Mouse (Mus musculus): ENCODE results near the gene Gak. TPM values are rescaled to one million over a fixed set of nuclear protein-coding genes. Genes with fewer than 3 reads are reported as not detected.

The Gak gene
- 40.8 and 45.7 TPM in 2 replicates for polyA plus RNA-seq (2014; fragmentation: Nextera tagmentation; extraction: Ambion mirVana)

- peak within 1 kb of the TSS; percentile 87 for H3K9ac ChIP-seq (ENCODE audit: low read depth, low read length)
- no peaks in the 10 kb centered on the region for H3K9me3 ChIP-seq (ENCODE audit: control insufficient read depth, low read length)
- no peaks in the 10 kb centered on the region for H3K36me3 ChIP-seq (ENCODE audit: control insufficient read depth, insufficient read depth, low read length)
- ATAC-seq (ENCODE audit: low FRiP score) (peak; percentile 97), DNase-seq (ENCODE audit: low spot score) (peak; percentile 96)
- no peaks in the 10 kb centered on the region for H3K27me3 ChIP-seq (ENCODE audit: control insufficient read depth, insufficient read depth, low read length)
- H3K4me2 ChIP-seq (replicated peaks; ENCODE audit: low read depth, low read length), result peak within 1 kb of the TSS; percentile 81
- peaks cover 2% of the 10 kb centered on the region; the same call in 1 of the 2 replicates for H3K4me1 ChIP-seq (replicated peaks; ENCODE audit: control insufficient read depth, insufficient read depth, low read length)
- H3K4me3 ChIP-seq (ENCODE audit: low read depth, low read length), result peak within 1 kb of the TSS; percentile 62
- peak within 1 kb of the TSS; percentile 80 for H3K27ac ChIP-seq (ENCODE audit: low read depth, low read length)
- under 1% methylated on average over 58 of the region's 58 CpGs for WGBS
Measured at GRCm38 (mm10) chr5:108629634-108630483, at the start of gene Gak, which contains the start of gene Tmem175. Gene Gak (minus strand): TSS chr5:108629755. Gene Tmem175 (plus strand): TSS chr5:108629770.

GRCm38 (mm10) chr5:108678296-108678854 lies 48.8 kb upstream of the Gak start:
- H3K4me3 ChIP-seq (ENCODE audit: low read depth, low read length), result no peak overlapping the region
- DNase-seq (ENCODE audit: low spot score) (no peak), ATAC-seq (ENCODE audit: low FRiP score) (no peak)
- WGBS, result 89% methylated on average over 6 of the region's 6 CpGs
- no peaks in the 10 kb centered on the region for H3K27me3 ChIP-seq (ENCODE audit: control insufficient read depth, insufficient read depth, low read length)
- no peaks in the 10 kb centered on the region for H3K36me3 ChIP-seq (ENCODE audit: control insufficient read depth, insufficient read depth, low read length)
- H3K4me2 ChIP-seq (replicated peaks; ENCODE audit: low read depth, low read length), result no peak overlapping the region
- no peak overlapping the region for H3K9ac ChIP-seq (ENCODE audit: low read depth, low read length)
- H3K4me1 ChIP-seq (replicated peaks; ENCODE audit: control insufficient read depth, insufficient read depth, low read length), result 0 out of 2 replicates have a peak, but pooled peaks cover 4% of the 10 kb centered on the region
- H3K9me3 ChIP-seq (ENCODE audit: control insufficient read depth, low read length), result no peaks in the 10 kb centered on the region
- no peak overlapping the region for H3K27ac ChIP-seq (ENCODE audit: low read depth, low read length)

GRCm38 (mm10) chr5:108677605-108678295 lies 48.2 kb upstream of the Gak start:
- peak overlapping the region; percentile 75 for H3K27ac ChIP-seq (ENCODE audit: low read depth, low read length)
- DNase-seq (ENCODE audit: low spot score) (peak; percentile 83), ATAC-seq (ENCODE audit: low FRiP score) (peak; percentile 91)
- no peaks in the 10 kb centered on the region for H3K27me3 ChIP-seq (ENCODE audit: control insufficient read depth, insufficient read depth, low read length)
- no peaks in the 10 kb centered on the region for H3K9me3 ChIP-seq (ENCODE audit: control insufficient read depth, low read length)
- no peaks in the 10 kb centered on the region for H3K36me3 ChIP-seq (ENCODE audit: control insufficient read depth, insufficient read depth, low read length)
- 3% methylated on average over 25 of the region's 25 CpGs for WGBS
- peak overlapping the region; percentile 50 for H3K4me2 ChIP-seq (replicated peaks; ENCODE audit: low read depth, low read length)
- peak overlapping the region; percentile 28 for H3K4me3 ChIP-seq (ENCODE audit: low read depth, low read length)
- peak overlapping the region; percentile 60 for H3K9ac ChIP-seq (ENCODE audit: low read depth, low read length)
- 0 out of 2 replicates have a peak, but pooled peaks cover 4% of the 10 kb centered on the region for H3K4me1 ChIP-seq (replicated peaks; ENCODE audit: control insufficient read depth, insufficient read depth, low read length)

GRCm38 (mm10) chr5:108676772-108677498 lies 47.4 kb upstream of the Gak start:
- Histone ChIP-seq H3K9ac (ENCODE audit: low read depth, low read length) (peak overlapping the region; percentile 60), H3K27me3 (ENCODE audit: control insufficient read depth, insufficient read depth, low read length) (no peaks in the 10 kb centered on the region), H3K27ac (ENCODE audit: low read depth, low read length) (peak overlapping the region; percentile 75), H3K9me3 (ENCODE audit: control insufficient read depth, low read length) (no peaks in the 10 kb centered on the region), H3K4me2 (replicated peaks; ENCODE audit: low read depth, low read length) (peak overlapping the region; percentile 50), H3K4me1 (replicated peaks; ENCODE audit: control insufficient read depth, insufficient read depth, low read length) (0 out of 2 replicates have a peak, but pooled peaks cover 4% of the 10 kb centered on the region), H3K36me3 (ENCODE audit: control insufficient read depth, insufficient read depth, low read length) (no peaks in the 10 kb centered on the region), H3K4me3 (ENCODE audit: low read depth, low read length) (peak overlapping the region; percentile 28)
- ATAC-seq (ENCODE audit: low FRiP score) (peak; percentile 66), DNase-seq (ENCODE audit: low spot score) (no peak)
- 10% methylated on average over 5 of the region's 5 CpGs for WGBS

GRCm38 (mm10) chr5:108675251-108675816 lies 45.8 kb upstream of the Gak start, which contains the start of gene Slc26a1:
Gene Slc26a1 (minus strand): TSS chr5:108675569.
- ATAC-seq (ENCODE audit: low FRiP score) (no peak), DNase-seq (ENCODE audit: low spot score) (no peak)
- H3K27ac ChIP-seq (ENCODE audit: low read depth, low read length), result no peak within 1 kb of the TSS
- H3K4me1 ChIP-seq (replicated peaks; ENCODE audit: control insufficient read depth, insufficient read depth, low read length), result 0 out of 2 replicates have a peak, but pooled peaks cover 4% of the 10 kb centered on the region
- no peaks in the 10 kb centered on the region for H3K27me3 ChIP-seq (ENCODE audit: control insufficient read depth, insufficient read depth, low read length)
- no peak within 1 kb of the TSS for H3K9ac ChIP-seq (ENCODE audit: low read depth, low read length)
- no peaks in the 10 kb centered on the region for H3K9me3 ChIP-seq (ENCODE audit: control insufficient read depth, low read length)
- no peak within 1 kb of the TSS for H3K4me3 ChIP-seq (ENCODE audit: low read depth, low read length)
- no peaks in the 10 kb centered on the region for H3K36me3 ChIP-seq (ENCODE audit: control insufficient read depth, insufficient read depth, low read length)
- no peak within 1 kb of the TSS for H3K4me2 ChIP-seq (replicated peaks; ENCODE audit: low read depth, low read length)
- WGBS, result 82% methylated on average over 9 of the region's 9 CpGs

GRCm38 (mm10) chr5:108674624-108675023 lies 45.1 kb upstream of the Gak start:
- no peak overlapping the region for H3K9ac ChIP-seq (ENCODE audit: low read depth, low read length)
- H3K4me3 ChIP-seq (ENCODE audit: low read depth, low read length), result no peak overlapping the region
- no peaks in the 10 kb centered on the region for H3K36me3 ChIP-seq (ENCODE audit: control insufficient read depth, insufficient read depth, low read length)
- H3K27ac ChIP-seq (ENCODE audit: low read depth, low read length), result no peak overlapping the region
- 0 out of 2 replicates have a peak, but pooled peaks cover 5% of the 10 kb centered on the region for H3K4me1 ChIP-seq (replicated peaks; ENCODE audit: control insufficient read depth, insufficient read depth, low read length)
- no peaks in the 10 kb centered on the region for H3K9me3 ChIP-seq (ENCODE audit: control insufficient read depth, low read length)
- H3K4me2 ChIP-seq (replicated peaks; ENCODE audit: low read depth, low read length), result no peak overlapping the region
- no peaks in the 10 kb centered on the region for H3K27me3 ChIP-seq (ENCODE audit: control insufficient read depth, insufficient read depth, low read length)
- DNase-seq (ENCODE audit: low spot score) (no peak), ATAC-seq (ENCODE audit: low FRiP score) (no peak)
- 82% methylated on average over 2 of the region's 2 CpGs for WGBS

- Histone ChIP-seq H3K36me3 (ENCODE audit: control insufficient read depth, insufficient read depth, low read length) (no peaks in the 10 kb centered on the region), H3K4me3 (ENCODE audit: low read depth, low read length) (no peak overlapping the region), H3K4me1 (replicated peaks; ENCODE audit: control insufficient read depth, insufficient read depth, low read length) (0 out of 2 replicates have a peak, but pooled peaks cover 4% of the 10 kb centered on the region), H3K27ac (ENCODE audit: low read depth, low read length) (no peak overlapping the region), H3K9me3 (ENCODE audit: control insufficient read depth, low read length) (no peaks in the 10 kb centered on the region), H3K27me3 (ENCODE audit: control insufficient read depth, insufficient read depth, low read length) (no peaks in the 10 kb centered on the region), H3K4me2 (replicated peaks; ENCODE audit: low read depth, low read length) (no peak overlapping the region), H3K9ac (ENCODE audit: low read depth, low read length) (no peak overlapping the region)
- no peak for DNase-seq (ENCODE audit: low spot score)
- ATAC-seq (ENCODE audit: low FRiP score), result no peak
- 92% methylated on average over 12 of the region's 12 CpGs for WGBS
Measured at GRCm38 (mm10) chr5:108671757-108672156, 42.2 kb upstream of the Gak start.

GRCm38 (mm10) chr5:108670785-108671184 lies 41.2 kb upstream of the Gak start:
- DNase-seq (ENCODE audit: low spot score), result peak; percentile 50
- Histone ChIP-seq H3K4me3 (ENCODE audit: low read depth, low read length) (no peak overlapping the region), H3K4me2 (replicated peaks; ENCODE audit: low read depth, low read length) (no peak overlapping the region), H3K9me3 (ENCODE audit: control insufficient read depth, low read length) (no peaks in the 10 kb centered on the region), H3K4me1 (replicated peaks; ENCODE audit: control insufficient read depth, insufficient read depth, low read length) (0 out of 2 replicates have a peak, but pooled peaks cover 4% of the 10 kb centered on the region), H3K27ac (ENCODE audit: low read depth, low read length) (no peak overlapping the region), H3K27me3 (ENCODE audit: control insufficient read depth, insufficient read depth, low read length) (no peaks in the 10 kb centered on the region), H3K9ac (ENCODE audit: low read depth, low read length) (no peak overlapping the region), H3K36me3 (ENCODE audit: control insufficient read depth, insufficient read depth, low read length) (no peaks in the 10 kb centered on the region)
- no peak for ATAC-seq (ENCODE audit: low FRiP score)

Measured in hindbrain, embryonic 11.5 days (tissue).